ENCODE assay signal across 10 mouse cellular contexts in genomic region chr9:60281281-60281680, GRCm38 (mm10).
DNase-seq lines count a peak whose midpoint lies in the region; ATAC-seq and TF ChIP-seq lines count a peak whose summit lies in the region.
"Had no signal": no experiment of that assay in that cellular context is flagged by ENCODE, and none has a peak within 500 bp of the region (broad histone marks: within the 10 kb centered on the region; RNA-seq: fewer than 3 reads in every experiment).

No protein-coding gene starts in this region.

- H3K36me3 ChIP-seq in intestine, embryonic 15.5 days: no peaks in the 10 kb centered on the region
- H3K36me3 ChIP-seq in lung, postnatal 0 days (ENCODE audit: insufficient read depth, low read length): no peaks in the 10 kb centered on the region
- H3K36me3 ChIP-seq: heart, embryonic 15.5 days had no signal

- ATAC-seq in intestine, embryonic 15.5 days: peak; percentile 50
- ATAC-seq in lung, postnatal 0 days: peak; percentile 75

- peaks cover 14% of the 10 kb centered on the region; the same call in 1 of the 2 replicates for H3K4me1 ChIP-seq in intestine, embryonic 15.5 days (replicated peaks)
- no peaks in the 10 kb centered on the region for H3K4me1 ChIP-seq in lung, postnatal 0 days (ENCODE audit: insufficient read depth, low read depth, low read length)
- H3K4me1 ChIP-seq: heart, embryonic 15.5 days had no signal

- TF ChIP-seq CTCF in lung, postnatal 0 days (IDR thresholded peaks at IDR 0.05): no peak

- 41% methylated on average over 11 of the region's 11 CpGs for WGBS in intestine, embryonic 15.5 days
- 63% methylated on average over 11 of the region's 11 CpGs for WGBS in lung, postnatal 0 days

- no peaks in the 10 kb centered on the region for H3K9me3 ChIP-seq in intestine, embryonic 15.5 days
- no peaks in the 10 kb centered on the region for H3K9me3 ChIP-seq in lung, postnatal 0 days (ENCODE audit: low read length)
- H3K9me3 ChIP-seq: heart, embryonic 15.5 days had no signal

- peak; percentile 31 for DNase-seq in urinary bladder, postnatal 14 days (ENCODE audit: low spot score)
- DNase-seq in urinary bladder, adult 2 months (ENCODE audit: low spot score): no peak
- peak; percentile 54 for DNase-seq in lung, postnatal 0 days (ENCODE audit: low spot score)
- DNase-seq in retina, postnatal 1 day: no peak
- DNase-seq in adrenal gland, postnatal 4 days (ENCODE audit: low spot score in 2 of 2): no peak
- no peak for DNase-seq in thymus, postnatal 10 days (ENCODE audit: low spot score in 2 of 2)
- no peak for DNase-seq in adrenal gland, postnatal 10 days

- H3K27ac ChIP-seq in intestine, embryonic 15.5 days: peak overlapping the region; percentile 54
- H3K27ac ChIP-seq in lung, postnatal 0 days (ENCODE audit: low read length): no peak overlapping the region
- H3K27ac ChIP-seq: heart, embryonic 15.5 days had no signal

- 0 out of 2 replicates have a peak, but pooled peaks have one; percentile 13 for TF ChIP-seq EP300 in lung, postnatal 0 days (IDR thresholded peaks at IDR 0.05)

- no peak overlapping the region for H3K4me3 ChIP-seq in intestine, embryonic 15.5 days (replicated peaks)
- H3K4me3 ChIP-seq in lung, postnatal 0 days (ENCODE audit: low read depth, low read length): no peak overlapping the region
- H3K4me3 ChIP-seq: erythroblast, embryonic 14.5 days; heart, embryonic 15.5 days had no signal

- no peaks in the 10 kb centered on the region for H3K27me3 ChIP-seq in intestine, embryonic 15.5 days (replicated peaks)
- H3K27me3 ChIP-seq in lung, postnatal 0 days (replicated peaks; ENCODE audit: insufficient read depth, low read length): no peaks in the 10 kb centered on the region
- H3K27me3 ChIP-seq: heart, embryonic 15.5 days had no signal

- no peak overlapping the region for H3K4me2 ChIP-seq in intestine, embryonic 15.5 days (replicated peaks)
- no peak overlapping the region for H3K4me2 ChIP-seq in lung, postnatal 0 days (replicated peaks; ENCODE audit: low read depth, low read length)
- H3K4me2 ChIP-seq: heart, embryonic 15.5 days had no signal

- H3K9ac ChIP-seq in intestine, embryonic 15.5 days: no peak overlapping the region
- no peak overlapping the region for H3K9ac ChIP-seq in lung, postnatal 0 days (replicated peaks; ENCODE audit: low read depth)
- H3K9ac ChIP-seq: heart, embryonic 15.5 days had no signal

Comparison
In these comparisons a context has a peak if more than half of its experiments do, and no peak if none do; other contexts are left out.
1. DNase-seq: peak in urinary bladder, postnatal 14 days (single experiment) and lung, postnatal 0 days (single experiment); none in urinary bladder, adult 2 months (single experiment), retina, postnatal 1 day (single experiment), adrenal gland, postnatal 4 days (0 of 2), thymus, postnatal 10 days (0 of 2) and adrenal gland, postnatal 10 days (single experiment).